Mouse (Mus musculus): ENCODE results near the gene Gabrp. TPM values are rescaled to one million over a fixed set of nuclear protein-coding genes. Genes with fewer than 3 reads are reported as not detected.

Gene Gabrp
- polyA plus RNA-seq (2015; fragmentation: Nextera tagmentation; extraction: Ambion mirVana): not detected in 2 replicates

GRCm38 (mm10) chr11:33578859-33579258 is at the start of gene Gabrp:
Gene Gabrp (minus strand): TSS chr11:33578959.
- 49% methylated on average over 6 of the region's 6 CpGs for WGBS
- no peaks in the 10 kb centered on the region for H3K27me3 ChIP-seq (replicated peaks; ENCODE audit: control insufficient read depth, insufficient read depth, low read length)
- no peak for ATAC-seq
- H3K36me3 ChIP-seq (ENCODE audit: control insufficient read depth, insufficient read depth): no peaks in the 10 kb centered on the region
- H3K27ac ChIP-seq (ENCODE audit: low read depth, low read length): no peak within 1 kb of the TSS
- no peaks in the 10 kb centered on the region for H3K4me1 ChIP-seq (replicated peaks; ENCODE audit: control insufficient read depth, insufficient read depth, low read length)
- H3K9me3 ChIP-seq (ENCODE audit: control insufficient read depth): no peaks in the 10 kb centered on the region
- no peak within 1 kb of the TSS for H3K4me3 ChIP-seq (ENCODE audit: low read depth, low read length)
- H3K4me2 ChIP-seq (replicated peaks; ENCODE audit: low read depth): no peak within 1 kb of the TSS
- no peak for TF ChIP-seq CTCF (IDR thresholded peaks at IDR 0.05; ENCODE audit: low read depth)
- H3K9ac ChIP-seq (ENCODE audit: low read depth, low read length): no peak within 1 kb of the TSS

GRCm38 (mm10) chr11:33627136-33627742 is 48.5 kb upstream of the Gabrp start:
- WGBS: 80% methylated on average over 4 of the region's 4 CpGs
- no peak for TF ChIP-seq CTCF (IDR thresholded peaks at IDR 0.05; ENCODE audit: low read depth)
- no peak for ATAC-seq
- Histone ChIP-seq H3K27me3 (replicated peaks; ENCODE audit: control insufficient read depth, insufficient read depth, low read length) (no peaks in the 10 kb centered on the region), H3K27ac (ENCODE audit: low read depth, low read length) (no peak overlapping the region), H3K9ac (ENCODE audit: low read depth, low read length) (no peak overlapping the region), H3K4me3 (ENCODE audit: low read depth, low read length) (no peak overlapping the region), H3K4me2 (replicated peaks; ENCODE audit: low read depth) (no peak overlapping the region), H3K4me1 (replicated peaks; ENCODE audit: control insufficient read depth, insufficient read depth, low read length) (no peaks in the 10 kb centered on the region), H3K9me3 (ENCODE audit: control insufficient read depth) (no peaks in the 10 kb centered on the region), H3K36me3 (ENCODE audit: control insufficient read depth, insufficient read depth) (no peaks in the 10 kb centered on the region)

DNA sequence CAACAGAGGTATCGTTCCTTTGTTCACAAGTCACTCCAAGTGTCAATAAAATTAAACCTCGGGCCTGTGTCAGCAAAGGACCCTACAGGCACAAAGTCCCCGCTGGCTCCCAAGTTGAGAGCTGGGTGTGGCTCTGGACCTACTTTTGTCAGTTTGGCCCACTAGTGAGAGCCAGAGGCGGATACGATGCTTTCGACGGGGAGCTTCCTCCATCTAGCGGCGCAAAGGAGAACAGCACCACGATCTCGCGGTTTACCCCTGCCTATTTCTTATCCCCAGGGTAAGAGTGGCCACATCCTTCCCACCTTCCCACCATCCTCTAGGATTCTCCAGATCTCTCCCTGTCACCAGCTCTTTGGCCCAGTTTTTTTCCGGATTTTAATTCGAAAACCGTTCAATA is 35.5 kb upstream of the Gabrp start:
- no peaks in the 10 kb centered on the region for H3K27me3 ChIP-seq (replicated peaks; ENCODE audit: control insufficient read depth, insufficient read depth, low read length)
- H3K9ac ChIP-seq (ENCODE audit: low read depth, low read length): no peak overlapping the region
- WGBS: 5% methylated on average over 15 of the region's 15 CpGs
- H3K27ac ChIP-seq (ENCODE audit: low read depth, low read length): no peak overlapping the region
- H3K4me3 ChIP-seq (ENCODE audit: low read depth, low read length): no peak overlapping the region
- H3K4me1 ChIP-seq (replicated peaks; ENCODE audit: control insufficient read depth, insufficient read depth, low read length): no peaks in the 10 kb centered on the region
- no peak overlapping the region for H3K4me2 ChIP-seq (replicated peaks; ENCODE audit: low read depth)
- ATAC-seq: 0 out of 2 replicates have a peak, but pooled peaks have one; percentile 16
- peak; percentile 92 for TF ChIP-seq CTCF (IDR thresholded peaks at IDR 0.05; ENCODE audit: low read depth)
- no peaks in the 10 kb centered on the region for H3K36me3 ChIP-seq (ENCODE audit: control insufficient read depth, insufficient read depth)
- no peaks in the 10 kb centered on the region for H3K9me3 ChIP-seq (ENCODE audit: control insufficient read depth)

DNA sequence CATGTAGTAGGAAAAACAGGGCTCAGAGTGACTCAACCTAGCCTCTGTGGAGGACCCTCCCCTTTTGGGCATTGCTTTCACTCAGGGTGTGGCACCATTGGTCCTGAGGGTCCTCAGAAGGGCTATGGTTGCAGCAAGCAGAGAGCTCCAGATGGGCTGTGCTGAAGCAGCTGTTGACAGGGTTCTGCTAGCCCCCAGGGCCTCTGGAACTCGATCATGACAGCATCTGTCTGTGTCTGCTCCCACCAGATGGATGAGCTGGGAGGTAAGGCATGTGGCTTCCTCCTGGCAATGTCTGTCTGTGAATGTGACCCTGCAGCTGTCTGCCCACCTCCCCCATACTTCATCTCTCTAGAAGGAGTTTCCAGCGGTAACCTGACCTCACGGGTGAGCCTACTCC is 29.0 kb upstream of the Gabrp start:
- no peak for TF ChIP-seq CTCF (IDR thresholded peaks at IDR 0.05; ENCODE audit: low read depth)
- no peak overlapping the region for H3K4me2 ChIP-seq (replicated peaks; ENCODE audit: low read depth)
- no peaks in the 10 kb centered on the region for H3K36me3 ChIP-seq (ENCODE audit: control insufficient read depth, insufficient read depth)
- H3K9me3 ChIP-seq (ENCODE audit: control insufficient read depth): no peaks in the 10 kb centered on the region
- 16% methylated on average over 3 of the region's 3 CpGs for WGBS
- no peak overlapping the region for H3K9ac ChIP-seq (ENCODE audit: low read depth, low read length)
- no peaks in the 10 kb centered on the region for H3K27me3 ChIP-seq (replicated peaks; ENCODE audit: control insufficient read depth, insufficient read depth, low read length)
- H3K27ac ChIP-seq (ENCODE audit: low read depth, low read length): no peak overlapping the region
- ATAC-seq: no peak
- H3K4me1 ChIP-seq (replicated peaks; ENCODE audit: control insufficient read depth, insufficient read depth, low read length): no peaks in the 10 kb centered on the region
- H3K4me3 ChIP-seq (ENCODE audit: low read depth, low read length): no peak overlapping the region

- 46% methylated on average over 2 of the region's 2 CpGs for WGBS
- no peak for ATAC-seq
- Histone ChIP-seq H3K4me2 (replicated peaks; ENCODE audit: low read depth) (no peak overlapping the region), H3K4me1 (replicated peaks; ENCODE audit: control insufficient read depth, insufficient read depth, low read length) (no peaks in the 10 kb centered on the region), H3K36me3 (ENCODE audit: control insufficient read depth, insufficient read depth) (no peaks in the 10 kb centered on the region), H3K4me3 (ENCODE audit: low read depth, low read length) (no peak overlapping the region), H3K9me3 (ENCODE audit: control insufficient read depth) (no peaks in the 10 kb centered on the region), H3K9ac (ENCODE audit: low read depth, low read length) (no peak overlapping the region), H3K27me3 (replicated peaks; ENCODE audit: control insufficient read depth, insufficient read depth, low read length) (no peaks in the 10 kb centered on the region), H3K27ac (ENCODE audit: low read depth, low read length) (no peak overlapping the region)
- TF ChIP-seq CTCF (IDR thresholded peaks at IDR 0.05; ENCODE audit: low read depth): no peak
These were observed 24.4 kb upstream of the Gabrp start for GRCm38 (mm10) chr11:33603174-33603573.

DNA sequence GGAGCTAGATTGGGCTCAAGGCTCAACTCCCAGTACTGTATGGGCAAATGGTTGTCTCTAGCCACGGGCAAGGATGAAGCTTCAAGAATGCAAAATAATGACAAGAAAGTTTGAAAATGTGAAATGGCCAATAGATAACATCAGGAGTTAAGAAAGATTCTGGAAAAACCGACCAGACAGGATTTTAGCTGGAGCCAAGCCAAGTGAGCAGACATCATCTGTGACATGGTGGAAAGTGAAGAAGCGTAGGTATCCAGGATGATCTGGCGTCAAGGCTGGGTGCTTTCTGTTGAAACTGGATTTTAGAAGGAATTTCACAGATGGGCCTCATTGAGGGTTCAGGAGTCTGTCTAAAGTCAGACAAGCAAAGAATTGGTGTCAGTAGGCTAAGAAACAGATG is 20.2 kb upstream of the Gabrp start, which contains the start of gene D130052B06Rik:
D130052B06Rik (plus strand) TSS at position 317 of the 400 bp plus-strand sequence.
- Histone ChIP-seq H3K27ac (ENCODE audit: low read depth, low read length) (no peak within 1 kb of the TSS), H3K36me3 (ENCODE audit: control insufficient read depth, insufficient read depth) (no peaks in the 10 kb centered on the region), H3K9ac (ENCODE audit: low read depth, low read length) (no peak within 1 kb of the TSS), H3K4me1 (replicated peaks; ENCODE audit: control insufficient read depth, insufficient read depth, low read length) (no peaks in the 10 kb centered on the region), H3K27me3 (replicated peaks; ENCODE audit: control insufficient read depth, insufficient read depth, low read length) (no peaks in the 10 kb centered on the region), H3K9me3 (ENCODE audit: control insufficient read depth) (no peaks in the 10 kb centered on the region), H3K4me3 (ENCODE audit: low read depth, low read length) (no peak within 1 kb of the TSS), H3K4me2 (replicated peaks; ENCODE audit: low read depth) (no peak within 1 kb of the TSS)
- no peak for TF ChIP-seq CTCF (IDR thresholded peaks at IDR 0.05; ENCODE audit: low read depth)
- no peak for ATAC-seq
- 69% methylated on average over 4 of the region's 4 CpGs for WGBS
